Mouse (Mus musculus): ENCODE results near the gene Cacna1c.

The Cacna1c gene

GRCm38 (mm10) chr6:119004596-119004995 is 191.6 kb downstream of the Cacna1c start:
- DNase-seq (ENCODE audit: low spot score), result no peak

GRCm38 (mm10) chr6:119001442-119001841 is 194.8 kb downstream of the Cacna1c start:
- peak; percentile 36 for DNase-seq (ENCODE audit: low spot score)

- no peak for DNase-seq (ENCODE audit: low spot score)
These were observed 196.0 kb downstream of the Cacna1c start for GRCm38 (mm10) chr6:119000255-119000654.

- DNase-seq (ENCODE audit: low spot score), result no peak
These were observed 196.8 kb downstream of the Cacna1c start for GRCm38 (mm10) chr6:118999329-118999875.

GRCm38 (mm10) chr6:118997397-118997796 is 198.8 kb downstream of the Cacna1c start:
- no peak for DNase-seq (ENCODE audit: low spot score)

- no peak for DNase-seq (ENCODE audit: low spot score)
These were observed 201.8 kb downstream of the Cacna1c start for GRCm38 (mm10) chr6:118994272-118995061.

- DNase-seq (ENCODE audit: low spot score), result no peak
These were observed 203.8 kb downstream of the Cacna1c start for GRCm38 (mm10) chr6:118992391-118992790.

- no peak for DNase-seq (ENCODE audit: low spot score)
These were observed 206.0 kb downstream of the Cacna1c start for GRCm38 (mm10) chr6:118989999-118990776.

- DNase-seq (ENCODE audit: low spot score), result peak; percentile 42
These were observed 211.9 kb downstream of the Cacna1c start for GRCm38 (mm10) chr6:118984181-118984901.

GRCm38 (mm10) chr6:118983471-118984040 is 212.7 kb downstream of the Cacna1c start:
- no peak for DNase-seq (ENCODE audit: low spot score)

GRCm38 (mm10) chr6:118980265-118980664 is 216.0 kb downstream of the Cacna1c start:
- DNase-seq (ENCODE audit: low spot score), result no peak

GRCm38 (mm10) chr6:118977443-118978271 is 218.6 kb downstream of the Cacna1c start:
- peak; percentile 30 for DNase-seq (ENCODE audit: low spot score)

GRCm38 (mm10) chr6:118976617-118977016 is 219.6 kb downstream of the Cacna1c start:
- DNase-seq (ENCODE audit: low spot score), result no peak

GRCm38 (mm10) chr6:118971844-118972531 is 224.2 kb downstream of the Cacna1c start:
- no peak for DNase-seq (ENCODE audit: low spot score)

- no peak for DNase-seq (ENCODE audit: low spot score)
These were observed 227.4 kb downstream of the Cacna1c start for GRCm38 (mm10) chr6:118968776-118969175.

- no peak for DNase-seq (ENCODE audit: low spot score)
These were observed 229.3 kb downstream of the Cacna1c start for GRCm38 (mm10) chr6:118966904-118967303.

GRCm38 (mm10) chr6:118965577-118965976 is 230.6 kb downstream of the Cacna1c start:
- no peak for DNase-seq (ENCODE audit: low spot score)

GRCm38 (mm10) chr6:118963806-118964205 is 232.4 kb downstream of the Cacna1c start:
- no peak for DNase-seq (ENCODE audit: low spot score)

GRCm38 (mm10) chr6:118963283-118963682 is 232.9 kb downstream of the Cacna1c start:
- no peak for DNase-seq (ENCODE audit: low spot score)

- no peak for DNase-seq (ENCODE audit: low spot score)
These were observed 237.7 kb downstream of the Cacna1c start for GRCm38 (mm10) chr6:118958529-118958928.
